Mouse (Mus musculus) spleen, postnatal 14 days (tissue): ENCODE results near the gene Atl2.

ENCODE experiments used
- DNase-seq, 2 experiments: peaks; one replicate each; pipeline ENCODE4 v3.0.0; 2021 to 2022; ENCODE audit warnings: low spot score in 2 of 2

The Atl2 gene

DNA sequence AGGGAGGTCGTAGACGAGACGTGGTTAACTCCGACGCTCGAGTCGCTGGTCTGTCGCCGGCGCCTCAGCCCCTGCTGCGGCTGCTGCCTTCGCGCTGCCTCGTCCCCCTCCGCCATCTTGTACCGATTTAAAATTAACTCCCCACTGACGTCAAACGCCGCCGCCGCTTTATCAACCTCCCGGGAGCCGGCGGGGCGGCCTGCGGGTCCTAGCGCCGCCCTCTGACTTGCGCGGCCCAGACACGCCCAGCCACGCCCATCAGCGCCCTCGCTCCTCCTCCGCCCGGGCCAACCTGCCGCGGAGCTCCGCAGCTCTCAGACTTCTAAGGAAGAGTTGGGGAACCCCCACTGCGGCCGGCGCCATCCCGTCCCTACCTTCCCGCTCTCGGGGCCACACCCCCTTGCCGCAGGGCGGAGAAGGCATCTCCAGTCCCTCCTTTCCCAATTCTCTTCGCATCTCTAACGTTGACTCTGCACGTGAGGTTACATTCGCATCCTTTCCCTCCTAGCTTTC lies at the start of gene Atl2:
Gene Atl2, minus strand, starts transcription at position 213 of the 513 bp plus-strand sequence.
- peak; percentile 94 for DNase-seq

DNA sequence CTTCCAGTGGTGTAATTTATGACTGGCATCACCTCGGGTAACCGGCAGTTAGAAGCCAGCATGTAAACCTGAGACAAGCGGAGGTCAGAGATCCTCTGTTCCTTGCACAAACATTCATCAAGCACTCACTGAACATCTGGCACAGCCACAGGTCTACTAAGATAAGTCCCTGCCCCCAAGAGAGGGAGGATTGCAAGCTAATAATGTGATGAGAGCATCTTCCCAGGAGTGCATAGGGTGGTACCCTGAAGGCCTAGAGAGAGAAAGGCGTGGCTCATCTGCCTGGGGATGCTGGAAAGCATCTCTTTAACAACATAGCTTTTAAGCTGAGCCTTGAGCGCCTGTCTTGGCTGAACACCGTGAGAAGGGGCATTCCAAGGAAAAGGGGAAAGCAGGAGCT lies 48.9 kb upstream of the Atl2 start:
- DNase-seq = no peak

DNA sequence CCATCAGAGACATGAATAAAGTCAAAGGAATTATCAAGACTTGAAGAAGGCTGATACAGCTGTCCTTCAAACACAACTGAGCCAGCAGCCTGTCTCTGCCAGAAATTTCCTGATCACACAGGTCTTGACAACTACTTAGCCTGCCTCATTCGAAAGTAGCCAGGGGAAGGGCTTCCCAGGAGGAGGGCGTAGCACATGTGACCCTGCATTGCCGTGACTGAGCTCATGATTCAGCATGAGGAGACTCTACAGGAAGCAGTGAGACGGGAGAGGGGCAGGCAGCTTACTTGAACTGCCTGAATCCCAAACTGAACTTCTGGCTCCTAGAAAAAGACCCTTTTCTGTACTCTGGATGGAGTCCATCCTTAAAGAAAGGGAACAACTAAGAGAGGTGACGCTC lies 46.5 kb upstream of the Atl2 start:
- no peak for DNase-seq

- no peak for DNase-seq
These were observed 43.2 kb upstream of the Atl2 start for GRCm38 (mm10) chr17:79939133-79939532.

- DNase-seq = no peak
These were observed 42.1 kb upstream of the Atl2 start for GRCm38 (mm10) chr17:79937921-79938601.

GRCm38 (mm10) chr17:79934370-79934769 lies 38.4 kb upstream of the Atl2 start:
- no peak for DNase-seq

GRCm38 (mm10) chr17:79932676-79933278 lies 36.9 kb upstream of the Atl2 start:
- DNase-seq = no peak

GRCm38 (mm10) chr17:79927110-79927509 lies 31.2 kb upstream of the Atl2 start:
- DNase-seq = no peak

GRCm38 (mm10) chr17:79926486-79926885 lies 30.6 kb upstream of the Atl2 start:
- DNase-seq = no peak

GRCm38 (mm10) chr17:79925865-79926421 lies 30.0 kb upstream of the Atl2 start:
- no peak for DNase-seq

DNA sequence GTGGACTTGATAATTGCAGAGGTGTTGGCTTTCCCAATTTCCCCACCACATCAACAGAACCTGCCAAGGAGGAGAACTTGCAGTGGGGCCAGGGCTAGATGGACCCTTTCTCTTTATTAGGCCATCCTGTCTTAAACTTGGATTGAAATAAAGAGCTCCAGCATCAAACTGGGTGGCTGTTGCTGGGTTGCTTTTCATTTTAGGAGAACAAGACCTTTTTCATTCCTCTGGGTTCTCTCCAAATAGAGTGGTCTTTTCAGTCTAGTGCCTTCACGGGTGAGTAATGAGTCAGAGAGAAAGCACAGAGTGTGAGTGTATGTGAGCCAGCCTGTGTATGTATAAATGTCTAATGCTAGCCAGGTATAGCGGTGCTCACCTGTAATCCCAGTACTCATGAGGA lies 24.4 kb upstream of the Atl2 start:
- no peak for DNase-seq

DNA sequence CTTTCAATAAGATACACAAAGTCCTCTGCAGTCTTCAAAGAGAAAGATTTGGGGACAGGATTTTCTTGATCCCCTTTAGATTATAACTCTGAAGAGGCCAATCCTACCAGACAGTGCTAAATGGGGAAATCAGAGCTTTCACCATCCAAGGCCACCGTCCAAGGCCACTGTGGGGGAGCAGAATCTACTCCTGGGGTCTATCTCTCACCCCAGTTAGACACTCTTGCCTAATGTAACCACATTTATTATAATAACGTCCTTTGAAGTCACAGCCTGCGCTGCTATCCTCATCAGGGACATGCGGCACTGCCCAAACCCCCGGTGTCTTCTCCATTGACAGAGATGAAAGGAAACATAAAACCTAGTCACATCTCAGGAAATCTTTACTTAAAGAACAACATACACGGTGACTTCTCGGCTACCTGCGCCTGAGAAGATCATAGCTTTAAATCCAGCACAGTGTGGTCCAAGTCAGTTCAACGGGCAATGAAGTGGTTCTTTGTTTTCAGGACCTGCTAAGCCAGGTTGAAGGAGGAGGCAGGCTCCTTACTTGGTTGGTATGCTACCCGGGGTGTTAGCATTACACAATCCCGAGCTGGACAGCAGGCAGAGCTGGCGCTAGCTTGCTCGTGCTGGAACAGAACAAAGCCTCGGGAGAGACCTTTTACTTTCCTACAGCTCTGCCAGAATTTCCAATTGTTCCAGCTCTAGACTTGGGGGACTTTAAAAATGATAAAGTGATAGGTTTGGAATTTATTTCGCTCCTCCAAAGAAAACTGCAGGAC lies 23.8 kb upstream of the Atl2 start:
- no peak for DNase-seq

DNA sequence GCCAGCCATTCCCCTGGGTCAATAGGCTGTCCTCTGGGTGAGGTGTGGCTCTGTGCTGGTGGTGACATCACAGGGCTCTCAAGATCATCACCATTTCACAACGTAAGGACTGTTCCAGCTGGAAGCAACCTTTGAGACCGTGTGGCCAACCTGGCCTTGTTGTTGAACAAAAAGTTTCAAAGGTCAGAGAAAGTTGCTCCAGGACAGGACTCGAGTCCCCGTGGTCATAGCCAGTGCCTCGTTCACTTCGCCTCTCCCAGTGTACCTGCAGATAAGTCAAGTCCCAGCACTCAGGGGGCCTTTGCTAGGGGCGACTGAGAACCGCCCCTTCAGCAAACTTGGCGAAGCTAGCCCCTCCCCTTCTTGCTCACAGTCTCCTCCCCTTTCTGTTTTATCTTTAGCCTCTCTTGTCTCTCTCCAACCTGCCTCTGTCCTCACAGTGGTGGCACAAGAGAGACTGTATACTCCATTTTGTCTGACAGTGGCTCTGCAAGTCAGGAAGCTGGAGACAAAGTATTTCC lies 22.6 kb upstream of the Atl2 start:
- no peak for DNase-seq

DNA sequence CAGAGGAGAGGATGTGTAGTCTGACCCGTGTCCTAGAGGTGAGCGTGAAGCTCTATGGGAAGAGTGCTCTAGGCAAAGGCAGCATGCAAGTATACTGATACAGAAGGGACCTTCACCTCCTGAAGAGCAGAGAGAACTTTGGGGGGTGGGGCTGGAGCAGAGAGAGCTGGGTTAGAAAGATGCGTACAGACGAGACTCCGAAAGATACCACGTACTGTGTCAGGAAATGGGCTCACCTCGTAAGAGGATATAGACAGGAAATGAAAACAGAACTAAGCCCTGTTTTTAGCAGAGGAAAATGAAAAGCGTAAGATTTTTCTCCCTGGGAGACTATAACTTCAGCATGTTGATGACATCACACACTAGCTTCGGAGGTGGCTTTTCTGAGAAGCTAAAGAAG lies 21.1 kb upstream of the Atl2 start:
- no peak for DNase-seq

GRCm38 (mm10) chr17:79912174-79912573 lies 16.3 kb upstream of the Atl2 start:
- no peak for DNase-seq

DNA sequence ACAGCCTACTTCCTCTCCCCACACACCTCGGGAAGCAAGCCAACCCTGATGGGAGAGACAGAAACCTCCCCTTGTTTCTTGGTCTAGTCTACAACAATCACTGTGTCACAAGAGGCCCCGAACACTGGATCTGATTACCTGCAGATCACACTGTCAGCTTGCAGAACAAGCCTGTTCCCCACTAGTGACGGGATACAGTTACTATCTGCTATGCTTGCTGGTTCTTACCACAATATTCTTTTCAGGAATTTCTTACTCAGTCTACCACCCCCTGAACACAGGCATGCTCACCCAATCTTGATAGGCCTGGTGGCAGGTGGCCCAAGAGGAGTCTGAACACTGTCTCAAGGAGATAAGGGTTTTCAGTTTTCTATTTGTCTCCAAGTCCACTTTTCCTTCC lies 15.8 kb upstream of the Atl2 start:
- DNase-seq = no peak

DNA sequence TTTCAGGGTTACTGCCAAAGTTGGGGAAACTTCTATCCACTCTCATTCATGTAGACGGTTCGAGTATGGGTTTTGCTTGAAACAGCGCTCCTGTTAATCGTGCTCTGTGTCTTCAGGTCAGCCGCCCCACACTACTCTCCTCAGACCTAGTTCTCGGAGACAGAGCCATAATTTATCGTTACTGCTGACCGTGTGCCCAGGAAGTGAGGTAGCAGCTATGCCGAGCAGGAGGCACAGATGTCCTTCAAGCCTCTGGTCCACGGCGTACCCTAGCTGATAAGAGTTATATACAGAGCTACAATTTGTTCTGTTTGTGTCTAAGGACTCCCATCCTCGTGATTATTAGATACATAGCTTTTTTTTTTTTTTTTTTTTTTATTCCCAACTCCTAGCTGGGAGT lies 13.6 kb upstream of the Atl2 start:
- no peak for DNase-seq

DNA sequence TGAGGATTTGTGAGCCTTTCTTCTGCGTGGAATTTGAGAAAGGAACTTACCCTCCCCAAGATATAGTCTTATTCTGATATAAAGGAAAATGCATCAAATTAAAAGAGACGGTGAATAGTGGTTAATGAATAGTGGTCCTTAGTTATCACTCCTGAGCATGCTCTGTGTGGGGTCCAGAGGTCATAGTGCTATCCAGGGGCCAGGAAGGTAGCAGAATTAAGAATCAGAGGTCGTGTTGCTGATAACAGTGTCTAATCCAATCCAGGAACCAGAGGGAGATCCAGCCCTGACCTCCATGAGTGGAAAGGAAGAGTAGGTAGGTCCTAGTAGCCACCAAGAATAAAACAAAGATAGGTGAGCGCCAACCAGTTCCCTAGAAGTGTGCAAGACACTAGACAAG lies 11.8 kb upstream of the Atl2 start:
- DNase-seq = no peak

- no peak for DNase-seq
These were observed 11.0 kb upstream of the Atl2 start for GRCm38 (mm10) chr17:79906791-79907494.

- DNase-seq = no peak
These were observed 8.7 kb upstream of the Atl2 start for GRCm38 (mm10) chr17:79904593-79904992.

DNA sequence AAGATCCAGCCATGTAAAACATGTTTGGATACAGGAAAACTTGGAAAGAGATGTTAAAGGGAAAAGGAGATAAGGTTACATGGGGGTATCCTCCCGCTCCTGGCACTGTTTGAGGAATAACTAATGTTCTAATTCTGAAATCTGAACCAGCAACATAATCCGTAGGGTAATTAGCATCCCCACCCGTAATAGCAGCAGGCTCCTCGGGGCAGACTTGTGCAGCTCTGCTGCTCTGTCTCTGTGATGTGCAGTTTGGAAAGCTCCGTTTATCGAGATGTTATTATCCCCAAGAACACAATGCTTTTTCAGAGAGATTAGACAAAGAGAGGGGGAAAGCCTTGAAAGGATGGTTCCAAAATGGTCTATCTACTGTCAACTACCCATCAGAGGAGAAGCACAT lies 5.3 kb upstream of the Atl2 start:
- DNase-seq = no peak
